Mouse (Mus musculus) layer of hippocampus, postnatal 36 days (tissue): ENCODE measurements around the gene Fchsd2. TPM values are rescaled to one million over a fixed set of nuclear protein-coding genes. Genes with fewer than 3 reads are reported as not detected.

Experiments used
- DNase-seq, 2 experiments: peaks; one replicate each; pipeline ENCODE4 v3.0.0; 2022
- total RNA-seq, 2 experiments: library from RNA; stranded (reverse); gene quantifications; 2 replicates each; pipeline ENCODE4 v1.2.3; 2021

Fchsd2 gene
- total RNA-seq, 2 experiments from 2014 or later = 39.2 to 40.5 TPM

DNA sequence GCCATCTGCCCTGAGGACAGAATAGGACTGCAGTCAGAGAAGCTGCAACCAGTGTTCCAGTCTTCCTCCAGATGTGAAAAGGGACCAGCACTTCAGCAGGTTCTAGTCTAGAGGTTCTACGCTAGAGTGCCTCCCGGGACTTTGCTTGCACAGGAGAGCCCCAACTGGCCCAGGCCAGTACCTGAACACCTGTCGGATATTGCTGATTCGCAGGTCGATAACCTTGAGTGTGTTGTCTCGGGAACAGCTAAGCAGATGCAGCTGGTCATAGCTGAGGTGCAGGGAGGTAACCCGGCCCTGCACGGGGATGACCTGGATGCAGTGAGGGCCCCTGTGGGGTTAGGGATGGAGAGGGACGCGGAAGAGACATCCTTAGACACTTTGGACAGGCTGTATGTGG is 197.7 kb downstream of the Fchsd2 start:
- DNase-seq = no peak

DNA sequence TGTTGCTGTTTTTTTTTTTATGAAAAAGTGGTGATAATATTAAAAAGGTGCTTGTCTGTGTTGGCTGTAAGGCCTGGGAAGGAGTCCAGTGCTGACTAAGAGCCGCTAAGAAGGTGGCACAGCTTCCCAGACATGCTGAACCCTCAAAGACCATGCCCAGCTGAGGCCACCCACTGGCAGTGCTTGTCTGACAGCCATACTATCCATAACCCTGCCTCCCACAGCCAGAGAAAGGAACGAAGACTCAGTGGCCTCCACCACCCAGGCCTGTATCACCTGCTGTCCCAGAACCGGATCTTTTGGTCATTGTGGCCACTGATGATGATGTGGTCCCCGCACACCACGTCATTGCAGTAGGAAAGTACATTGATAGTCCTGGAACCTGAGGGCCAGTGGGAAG is 198.5 kb downstream of the Fchsd2 start:
- no peak for DNase-seq

DNA sequence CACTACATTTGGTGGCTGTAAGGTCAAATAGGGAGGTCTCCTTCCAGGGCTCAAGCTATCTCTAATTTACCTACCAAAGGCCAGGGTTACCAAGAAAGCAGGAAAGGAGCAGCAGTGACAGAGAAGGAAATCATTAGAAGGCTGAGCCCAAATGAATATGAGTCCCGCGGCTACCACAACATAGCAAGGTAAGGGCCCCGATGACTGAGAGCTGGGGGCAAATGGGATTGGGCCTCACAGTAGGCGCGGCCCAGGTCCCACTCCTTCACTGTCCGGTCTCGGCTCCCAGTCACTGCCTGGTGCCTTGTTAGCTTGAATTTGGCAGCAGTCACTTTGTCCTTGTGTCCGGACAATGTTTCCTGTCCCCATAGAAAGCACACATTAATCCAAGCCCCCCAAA is 199.0 kb downstream of the Fchsd2 start:
- DNase-seq = no peak

DNA sequence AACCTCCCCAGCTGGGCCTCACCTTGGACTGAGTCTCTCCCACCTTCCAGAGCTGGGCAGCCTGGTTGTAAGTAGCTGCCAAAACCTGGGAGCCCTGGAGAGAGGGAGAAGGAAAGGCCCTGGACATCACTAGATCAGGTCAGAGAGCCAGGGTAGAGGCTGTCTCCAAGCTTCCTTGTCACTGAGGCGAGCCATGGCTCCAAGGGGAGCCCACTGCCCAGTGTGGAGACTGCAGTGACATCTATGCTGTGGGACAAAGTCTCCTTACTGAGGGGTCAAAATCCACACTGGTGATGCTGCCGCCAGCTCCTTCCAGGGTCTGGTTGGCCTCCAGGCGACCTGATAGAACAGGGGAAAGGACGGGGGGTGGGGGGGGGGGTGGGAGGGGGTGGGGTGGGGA is 199.4 kb downstream of the Fchsd2 start:
- DNase-seq = no peak

- DNase-seq = no peak
These were observed 200.0 kb downstream of the Fchsd2 start for GRCm38 (mm10) chr7:101292696-101293095.

- no peak for DNase-seq
These were observed 200.5 kb downstream of the Fchsd2 start for GRCm38 (mm10) chr7:101293138-101293537.

- DNase-seq = no peak
These were observed 200.9 kb downstream of the Fchsd2 start for GRCm38 (mm10) chr7:101293611-101294010.

- DNase-seq = no peak
These were observed 202.8 kb downstream of the Fchsd2 start for GRCm38 (mm10) chr7:101295438-101295837.

DNA sequence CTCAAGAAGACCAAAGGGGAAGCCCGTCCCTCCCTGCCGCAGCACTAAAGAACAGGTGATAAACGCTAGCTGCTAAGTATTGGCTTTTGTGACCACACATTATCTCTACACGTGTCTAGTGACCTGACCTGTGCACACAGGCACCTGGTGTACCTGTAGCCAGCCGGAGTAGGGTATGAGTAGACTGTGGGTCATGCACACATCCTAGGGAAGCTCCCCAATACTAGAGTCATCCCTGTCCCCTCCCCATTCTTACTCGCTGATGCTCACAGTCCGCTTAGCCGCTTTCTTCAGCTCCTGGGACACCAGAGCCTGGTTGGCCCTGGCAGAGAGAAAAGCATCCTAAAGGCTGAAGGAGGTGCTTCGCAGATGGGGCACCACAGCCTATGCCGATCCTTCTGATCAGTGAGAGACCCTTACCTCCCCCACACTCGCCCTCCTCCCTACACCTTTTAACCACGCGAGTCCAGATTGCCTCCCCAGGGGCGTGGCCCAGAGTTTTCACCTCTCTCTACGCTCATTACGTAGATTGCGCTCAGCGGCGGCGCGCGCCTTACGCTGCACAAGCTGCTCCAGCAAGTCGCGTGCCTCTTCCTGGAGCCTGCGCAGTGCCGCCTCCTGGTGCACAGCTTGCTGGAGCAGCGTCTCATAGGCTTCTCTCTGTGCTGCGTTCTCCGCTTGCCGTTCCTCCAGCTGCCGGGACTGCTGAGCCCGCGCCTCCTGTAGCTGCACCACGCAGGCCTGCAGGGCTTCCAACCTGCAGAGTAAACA is 203.8 kb downstream of the Fchsd2 start:
- DNase-seq = peak; percentile 86 to 87

GRCm38 (mm10) chr7:101297023-101297405 is 204.4 kb downstream of the Fchsd2 start:
- no peak for DNase-seq

GRCm38 (mm10) chr7:101298375-101298774 is 205.7 kb downstream of the Fchsd2 start:
- no peak for DNase-seq

DNA sequence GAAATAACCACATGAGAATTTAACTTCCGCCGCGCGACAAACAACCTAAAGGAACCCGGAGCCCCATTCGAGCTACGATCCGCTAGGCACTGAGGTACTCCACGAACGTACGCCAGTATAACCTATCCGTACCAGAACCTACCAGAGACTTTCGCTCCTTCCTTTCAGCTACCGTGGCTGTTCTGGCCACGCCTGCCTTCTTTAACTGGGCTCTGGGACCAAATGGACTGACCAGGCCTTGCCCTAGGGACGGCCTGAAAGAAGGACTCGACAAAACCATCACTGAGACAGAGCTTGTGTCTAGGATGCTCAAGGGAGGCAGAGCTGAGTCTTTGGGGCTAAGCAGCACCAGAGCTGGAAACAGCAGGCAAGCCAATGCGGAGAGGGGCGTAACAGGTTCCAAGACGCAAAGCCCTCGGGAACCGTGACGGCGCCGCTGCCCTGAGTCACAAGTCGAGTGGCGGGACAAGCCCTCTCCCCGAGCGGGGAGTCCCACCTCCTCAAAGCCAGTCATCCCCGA is 208.8 kb downstream of the Fchsd2 start:
- DNase-seq = peak in 1 of 2 experiments; percentile 14

DNA sequence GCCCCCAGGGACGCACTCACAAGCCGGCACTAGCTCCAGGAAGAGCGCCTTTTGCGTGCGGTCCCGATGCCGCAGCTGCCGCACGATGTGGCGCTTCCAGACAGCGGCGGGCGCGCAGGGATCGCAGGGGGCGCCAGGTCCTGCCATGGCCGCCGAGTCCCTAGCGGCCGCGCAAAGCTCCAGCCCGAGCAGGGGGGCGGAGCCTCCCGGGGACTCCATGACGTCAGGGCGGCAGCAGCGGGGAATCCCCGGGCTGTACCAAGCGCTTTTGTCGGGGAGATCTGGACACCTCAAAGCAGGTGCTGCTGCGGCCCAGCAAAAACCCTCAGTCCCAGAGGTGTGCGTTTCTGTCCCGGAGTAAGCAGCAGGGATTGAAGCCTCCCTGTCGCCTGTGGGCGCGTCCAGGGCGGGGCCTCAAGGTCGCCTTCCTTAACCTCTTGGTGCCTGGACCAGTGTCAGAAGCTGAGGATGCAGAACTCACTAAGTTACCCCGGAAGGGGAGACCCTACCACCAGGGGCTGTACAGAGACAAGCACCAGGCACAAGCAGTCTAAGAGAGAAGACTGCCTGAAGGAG is 209.3 kb downstream of the Fchsd2 start, which contains the start of gene Atg16l2:
Atg16l2 (minus strand) TSS at position 371 of the 576 bp plus-strand sequence.
- peak; percentile 88 to 89 for DNase-seq

DNA sequence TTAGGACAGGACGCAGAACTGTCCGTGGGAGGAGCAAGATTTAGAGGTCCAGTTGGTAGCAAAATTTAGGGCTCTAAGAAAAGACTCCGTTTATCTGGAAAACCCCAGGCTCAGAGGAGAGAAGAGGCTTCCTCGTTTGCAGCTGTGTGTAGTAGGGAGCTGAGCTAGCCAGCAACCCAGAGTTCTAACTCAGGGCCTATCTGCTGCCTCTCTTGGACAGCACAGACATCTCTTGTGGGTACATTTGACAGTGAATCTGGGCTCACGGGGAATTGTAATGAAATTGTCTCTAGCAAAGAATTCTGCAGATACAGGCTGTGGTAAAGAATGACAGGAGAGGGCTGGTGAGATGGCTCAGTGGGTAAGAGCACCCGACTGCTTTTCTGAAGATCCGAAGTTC is 210.0 kb downstream of the Fchsd2 start:
- no peak for DNase-seq

DNA sequence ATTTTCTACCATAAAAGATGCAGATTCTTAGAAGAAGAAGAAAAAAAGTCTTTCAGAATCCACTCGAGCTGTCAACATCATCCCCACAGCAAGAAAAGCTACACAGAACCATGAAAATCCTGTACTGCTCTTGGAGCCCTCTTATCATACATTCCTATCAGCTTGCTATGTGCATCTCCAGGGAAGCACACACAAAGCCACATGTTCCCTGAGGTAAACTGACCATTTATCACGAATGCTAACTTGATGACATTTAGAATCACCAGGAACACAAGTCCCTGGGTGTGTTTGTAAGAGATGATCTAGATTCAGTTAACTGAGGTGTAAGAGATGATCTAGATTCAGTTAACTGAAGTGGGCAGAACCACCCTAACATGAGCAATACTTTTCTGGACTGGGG is 214.2 kb downstream of the Fchsd2 start:
- DNase-seq = no peak

DNA sequence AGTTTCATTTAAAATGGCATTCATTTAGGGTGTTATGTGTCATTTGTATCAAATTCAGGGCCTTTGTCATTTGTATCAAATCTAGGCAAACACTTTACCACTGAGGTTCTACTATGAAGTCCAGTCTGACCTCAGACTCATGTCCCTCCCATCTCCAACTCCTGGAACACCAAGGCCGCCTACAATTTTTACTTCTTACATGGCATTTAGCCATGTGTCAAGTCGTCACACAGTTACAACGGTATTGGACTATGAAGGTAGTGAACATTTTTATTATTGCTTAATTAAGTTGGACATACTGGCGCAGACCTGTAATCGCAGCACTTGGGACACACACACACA is 217.3 kb downstream of the Fchsd2 start:
- DNase-seq = no peak

- peak; percentile 98 for DNase-seq
These were observed 217.8 kb downstream of the Fchsd2 start for GRCm38 (mm10) chr7:101310327-101311028.

GRCm38 (mm10) chr7:101311061-101311460 is 218.4 kb downstream of the Fchsd2 start:
- DNase-seq = no peak

GRCm38 (mm10) chr7:101313033-101313432 is 220.4 kb downstream of the Fchsd2 start:
- DNase-seq = no peak

DNA sequence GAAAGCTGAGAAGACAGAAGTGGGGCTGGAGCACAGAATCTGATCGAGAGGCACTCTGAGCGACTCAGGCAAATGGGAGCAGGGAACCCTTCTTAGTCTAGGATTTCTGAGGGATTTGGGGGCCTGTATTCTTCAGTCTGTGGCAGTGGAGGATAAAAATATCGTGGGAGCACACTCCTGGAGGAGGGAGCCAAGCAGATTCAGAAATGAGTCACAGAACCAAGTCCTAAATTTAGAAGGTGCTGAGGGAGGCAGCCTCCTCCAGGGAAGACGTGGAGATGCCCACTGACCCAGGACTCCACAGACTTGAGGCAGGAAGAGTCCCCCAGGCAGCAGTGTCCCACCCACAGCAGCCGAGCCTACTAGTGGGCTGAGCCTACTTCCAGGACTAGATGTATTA is 221.7 kb downstream of the Fchsd2 start:
- no peak for DNase-seq

- no peak for DNase-seq
These were observed 223.0 kb downstream of the Fchsd2 start for GRCm38 (mm10) chr7:101315699-101316098.

DNA sequence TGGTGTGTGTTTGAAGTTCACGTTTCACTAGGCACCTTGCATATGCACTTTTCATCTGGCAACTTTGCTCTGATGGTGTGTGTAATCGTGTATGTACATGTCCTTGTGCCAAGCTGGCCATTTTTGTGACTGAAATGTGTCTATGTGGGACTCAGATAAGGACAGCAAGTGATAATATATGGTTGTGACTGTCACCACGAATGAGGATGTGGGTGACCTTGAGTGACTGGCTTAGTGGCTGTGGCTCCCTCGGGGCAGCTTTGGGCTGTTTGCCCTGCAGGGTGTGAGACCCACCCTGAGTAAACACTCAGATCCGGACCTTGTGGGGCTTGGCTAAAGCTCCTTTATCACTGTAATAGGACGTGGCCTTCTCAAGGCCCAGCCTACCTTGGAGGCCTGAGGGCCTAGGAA is 223.9 kb downstream of the Fchsd2 start:
- no peak for DNase-seq

GRCm38 (mm10) chr7:101317014-101317413 is 224.4 kb downstream of the Fchsd2 start, which contains the start of gene Stard10:
Gene Stard10, plus strand, starts transcription at chr7:101317086.
- no peak for DNase-seq
